ENCODE assay signal across 8 mouse cellular contexts in genomic region chr12:46399653-46399975, GRCm38 (mm10).
A peak's percentile ranks its signal among the peaks of the same experiment; 100 is the strongest.
DNase-seq lines count a peak whose midpoint lies in the region; ATAC-seq and TF ChIP-seq lines count a peak whose summit lies in the region.

No protein-coding gene starts in this region.

- H3K4me3 ChIP-seq in intestine, postnatal 0 days (ENCODE audit: low read depth, low read length), result peak overlapping the region; percentile 45
- H3K4me3 ChIP-seq in midbrain, postnatal 0 days (ENCODE audit: low read depth, low read length), result peak overlapping the region; percentile 48

- H3K4me2 ChIP-seq in intestine, postnatal 0 days (replicated peaks; ENCODE audit: low read depth), result peak overlapping the region; percentile 69
- peak overlapping the region; percentile 77 for H3K4me2 ChIP-seq in midbrain, postnatal 0 days (ENCODE audit: low read depth, low read length, poor library complexity, severe bottlenecking)

- no peak for TF ChIP-seq CTCF in intestine, postnatal 0 days (IDR thresholded peaks at IDR 0.05; ENCODE audit: low read depth)
- no peak for TF ChIP-seq CTCF in midbrain, postnatal 0 days (IDR thresholded peaks at IDR 0.05)

- H3K9me3 ChIP-seq in intestine, postnatal 0 days (ENCODE audit: control insufficient read depth), result no peaks in the 10 kb centered on the region
- no peaks in the 10 kb centered on the region for H3K9me3 ChIP-seq in midbrain, postnatal 0 days (ENCODE audit: low read length)

- peak; percentile 75 for ATAC-seq in frontal cortex, adult (ENCODE audit: low TSS enrichment)
- no peak for ATAC-seq in intestine, postnatal 0 days
- ATAC-seq in midbrain, postnatal 0 days (ENCODE audit: low FRiP score), result peak; percentile 76

- H3K9ac ChIP-seq in intestine, postnatal 0 days (ENCODE audit: low read depth, low read length), result no peak overlapping the region
- peak overlapping the region; percentile 70 for H3K9ac ChIP-seq in midbrain, postnatal 0 days (replicated peaks; ENCODE audit: low read length, poor library complexity, severe bottlenecking)

- DNase-seq in frontal cortex, postnatal 10 days (ENCODE audit: low spot score in 2 of 2), result no peak
- DNase-seq in right cerebral cortex, postnatal 10 days (ENCODE audit: low spot score in 2 of 2), result peak; percentile 27 to 34
- no peak for DNase-seq in right cerebral cortex, adult 18-20 months
- peak; percentile 44 for DNase-seq in midbrain, postnatal 0 days (ENCODE audit: low spot score)
- DNase-seq in spleen, postnatal 4 days (ENCODE audit: low spot score in 2 of 2), result no peak
- DNase-seq in spleen, postnatal 36 days (ENCODE audit: low spot score in 2 of 2), result no peak

- H3K36me3 ChIP-seq in intestine, postnatal 0 days (ENCODE audit: control insufficient read depth, insufficient read depth), result no peaks in the 10 kb centered on the region
- no peaks in the 10 kb centered on the region for H3K36me3 ChIP-seq in midbrain, postnatal 0 days (ENCODE audit: insufficient read depth, low read length)

- H3K27me3 ChIP-seq in intestine, postnatal 0 days (replicated peaks; ENCODE audit: control insufficient read depth, insufficient read depth, low read length), result no peaks in the 10 kb centered on the region
- H3K27me3 ChIP-seq in midbrain, postnatal 0 days (ENCODE audit: insufficient read depth, low read length), result no peaks in the 10 kb centered on the region

- WGBS in intestine, postnatal 0 days, result 2% methylated on average over 14 of the region's 14 CpGs
- WGBS in midbrain, postnatal 0 days, result 0% methylated on average over 14 of the region's 14 CpGs

- H3K27ac ChIP-seq in intestine, postnatal 0 days (ENCODE audit: low read depth, low read length), result no peak overlapping the region
- peak overlapping the region; percentile 72 for H3K27ac ChIP-seq in midbrain, postnatal 0 days (ENCODE audit: low read depth, low read length)

- H3K4me1 ChIP-seq in intestine, postnatal 0 days (replicated peaks; ENCODE audit: control insufficient read depth, insufficient read depth, low read length), result no peaks in the 10 kb centered on the region
- no peaks in the 10 kb centered on the region for H3K4me1 ChIP-seq in midbrain, postnatal 0 days (ENCODE audit: insufficient read depth, low read length)

Comparison
In these comparisons a context has a peak if more than half of its experiments do, and no peak if none do; other contexts are left out.
1. DNase-seq: peak in right cerebral cortex, postnatal 10 days (2 of 2) and midbrain, postnatal 0 days (single experiment); none in frontal cortex, postnatal 10 days (0 of 2), right cerebral cortex, adult 18-20 months (single experiment), spleen, postnatal 4 days (0 of 2) and spleen, postnatal 36 days (0 of 2).